Mouse (Mus musculus): Measurements from ENCODE around the gene Cdip1. TPM values are rescaled to one million over a fixed set of nuclear protein-coding genes. Genes with fewer than 3 reads are reported as not detected.

The Cdip1 gene
- polyA plus RNA-seq, 1 experiment from 2014 or later = 119 TPM

DNA sequence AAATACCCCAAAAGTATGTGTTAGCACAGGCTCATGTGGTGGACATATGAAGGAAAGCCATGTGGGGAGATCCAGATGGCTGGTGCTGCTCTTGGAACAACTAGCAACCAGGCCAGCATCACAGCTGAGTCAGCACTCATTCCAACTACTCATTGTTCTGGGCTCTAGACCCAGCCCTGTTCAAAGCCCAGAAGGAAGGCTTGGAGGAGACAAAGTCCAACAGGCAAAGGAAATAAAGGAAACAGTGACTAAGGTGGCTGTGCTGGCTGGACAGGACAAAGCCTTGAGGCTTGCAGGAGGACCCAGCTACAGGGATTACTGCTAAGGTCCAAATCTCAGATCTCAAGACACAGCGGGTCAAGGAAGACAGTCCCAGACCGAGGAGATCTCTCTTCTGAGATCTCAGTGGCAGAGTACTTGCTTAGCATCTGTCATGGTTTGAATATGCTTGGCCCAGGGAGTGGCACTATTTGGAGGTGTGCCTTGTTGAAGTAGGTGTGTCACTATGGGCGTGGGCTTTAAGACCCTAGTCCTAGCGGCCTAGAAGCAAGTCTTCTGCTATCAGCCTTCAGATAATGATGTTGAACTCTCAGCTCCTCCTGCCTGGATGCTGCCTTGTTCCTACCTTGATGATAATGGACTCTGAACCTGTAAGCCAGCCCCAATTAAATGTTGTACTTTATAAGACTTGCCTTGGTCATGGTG is 12.0 kb downstream of the Cdip1 start:
- Histone ChIP-seq H3K9me3 (ENCODE audit: control insufficient read depth, low read length) (no peaks in the 10 kb centered on the region), H3K9ac (replicated peaks; ENCODE audit: low read depth, low read length) (no peak overlapping the region)
- WGBS = 98% methylated on average over 4 of the region's 4 CpGs

DNA sequence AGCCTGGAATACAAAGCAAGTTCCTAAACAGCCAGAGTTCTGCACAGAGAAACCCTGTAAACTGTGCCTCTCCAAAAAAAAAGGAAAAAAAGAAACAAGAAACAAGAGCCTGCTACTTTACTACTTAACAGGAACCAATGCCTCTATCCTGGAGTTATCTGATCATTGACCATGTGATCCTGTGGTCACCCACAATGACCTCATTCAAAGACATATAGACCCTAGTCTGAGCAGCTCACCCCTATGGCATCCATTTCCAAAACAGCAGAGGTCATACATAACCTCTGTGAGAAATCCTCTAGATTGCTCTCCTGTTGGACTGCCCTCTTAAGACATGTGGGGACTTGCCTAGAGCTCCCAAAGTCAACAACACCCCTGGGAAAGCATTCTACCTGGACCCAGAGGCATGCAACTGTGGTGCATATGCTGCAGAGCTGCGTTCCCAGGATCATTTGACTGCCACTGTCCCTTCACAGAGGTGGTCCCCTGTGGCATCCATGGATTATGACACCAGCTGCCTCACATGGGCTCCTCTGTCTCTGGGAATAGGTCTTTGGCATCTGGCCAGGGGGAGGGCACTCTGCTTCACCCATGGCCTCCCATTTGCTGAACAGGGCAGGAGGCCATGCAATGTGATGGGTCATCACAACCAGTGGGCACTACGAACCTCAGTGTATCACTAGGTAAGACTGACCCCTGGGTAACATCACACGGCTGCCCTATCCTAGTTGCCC is 12.8 kb downstream of the Cdip1 start:
- Histone ChIP-seq H3K4me3 (replicated peaks; ENCODE audit: low read length) (no peak overlapping the region), H3K9ac (replicated peaks; ENCODE audit: low read depth, low read length) (no peak overlapping the region), H3K27me3 (replicated peaks; ENCODE audit: control insufficient read depth, insufficient read depth, low read length) (no peaks in the 10 kb centered on the region), H3K36me3 (ENCODE audit: control insufficient read depth, insufficient read depth) (no peaks in the 10 kb centered on the region), H3K9me3 (ENCODE audit: control insufficient read depth, low read length) (no peaks in the 10 kb centered on the region), H3K4me1 (replicated peaks; ENCODE audit: control insufficient read depth, insufficient read depth, low read length) (peaks cover 18% of the 10 kb centered on the region), H3K27ac (ENCODE audit: low read length) (no peak overlapping the region), H3K4me2 (ENCODE audit: low read length) (no peak overlapping the region)
- ATAC-seq = no peak
- WGBS = 93% methylated on average over 3 of the region's 3 CpGs

More for the DNA sequence above, 12.0 kb downstream of the Cdip1 start:
- Histone ChIP-seq H3K4me2 (ENCODE audit: low read length) (no peak overlapping the region), H3K27me3 (replicated peaks; ENCODE audit: control insufficient read depth, insufficient read depth, low read length) (no peaks in the 10 kb centered on the region), H3K4me3 (replicated peaks; ENCODE audit: low read length) (no peak overlapping the region), H3K4me1 (replicated peaks; ENCODE audit: control insufficient read depth, insufficient read depth, low read length) (peaks cover 17% of the 10 kb centered on the region), H3K36me3 (ENCODE audit: control insufficient read depth, insufficient read depth) (no peaks in the 10 kb centered on the region), H3K27ac (ENCODE audit: low read length) (no peak overlapping the region)
- ATAC-seq = no peak

DNA sequence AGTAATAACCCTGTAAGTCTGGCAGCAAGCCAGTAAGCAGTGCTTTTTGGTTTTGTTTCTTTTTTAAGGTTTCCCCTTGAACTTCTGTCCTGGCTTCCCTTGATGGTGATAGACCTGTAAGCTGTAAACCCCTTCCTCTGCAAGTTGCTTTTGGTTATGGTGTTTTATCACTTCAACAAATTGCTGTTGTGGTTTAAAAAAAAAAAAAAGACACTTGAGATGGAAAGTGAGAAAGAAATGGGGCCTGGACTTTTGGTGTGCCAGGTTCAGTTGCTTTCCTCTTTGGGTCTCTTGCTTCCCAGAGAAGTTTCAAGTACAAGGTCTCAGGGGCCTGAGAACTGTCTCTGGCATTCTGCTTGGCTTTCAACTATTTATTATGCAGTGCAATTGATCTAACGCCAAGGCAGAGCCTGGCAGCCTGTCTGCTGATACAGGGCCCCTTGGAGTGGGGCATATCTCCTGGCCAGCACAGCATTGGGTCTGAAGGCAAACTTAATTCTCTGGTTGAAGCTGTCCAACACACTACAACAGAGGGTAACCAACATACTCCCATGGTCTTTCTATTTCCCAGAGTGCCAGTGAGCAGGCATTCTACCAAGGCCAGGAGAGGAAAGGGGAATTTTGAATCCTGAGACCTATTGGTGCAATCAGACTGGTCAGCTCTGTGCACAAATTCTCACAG is 16.7 kb downstream of the Cdip1 start:
- Histone ChIP-seq H3K4me1 (replicated peaks; ENCODE audit: control insufficient read depth, insufficient read depth, low read length) (peaks cover 9% of the 10 kb centered on the region), H3K4me3 (replicated peaks; ENCODE audit: low read length) (no peak overlapping the region), H3K36me3 (ENCODE audit: control insufficient read depth, insufficient read depth) (peaks cover 19% of the 10 kb centered on the region), H3K9ac (replicated peaks; ENCODE audit: low read depth, low read length) (no peak overlapping the region), H3K4me2 (ENCODE audit: low read length) (no peak overlapping the region), H3K27ac (ENCODE audit: low read length) (no peak overlapping the region), H3K27me3 (replicated peaks; ENCODE audit: control insufficient read depth, insufficient read depth, low read length) (no peaks in the 10 kb centered on the region), H3K9me3 (ENCODE audit: control insufficient read depth, low read length) (no peaks in the 10 kb centered on the region)
- peak; percentile 40; the same call in 1 of the 2 replicates for ATAC-seq
- WGBS = 26% methylated on average over 1 of the region's 1 CpGs

DNA sequence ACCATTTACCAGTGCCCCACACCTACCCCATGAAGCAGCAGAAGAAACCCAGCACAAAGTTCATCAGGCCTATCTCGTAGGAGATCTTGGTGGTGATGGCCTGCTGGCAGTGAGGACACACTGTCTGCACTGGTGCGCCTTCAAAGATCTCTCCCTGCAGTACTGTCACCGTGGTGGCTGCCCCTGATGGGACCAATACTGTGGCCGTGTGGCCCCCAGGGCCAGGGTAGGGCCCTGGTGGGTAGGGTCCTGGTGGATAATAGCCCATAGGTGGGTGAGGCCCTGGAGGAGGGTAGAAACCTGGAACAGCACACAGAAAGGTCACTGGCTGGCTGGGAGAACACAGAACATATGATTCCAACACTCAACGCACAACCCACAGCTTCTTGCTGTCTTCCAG is 21.4 kb downstream of the Cdip1 start:
- no peak overlapping the region for H3K4me2 ChIP-seq (ENCODE audit: low read length)
- no peaks in the 10 kb centered on the region for H3K9me3 ChIP-seq (ENCODE audit: control insufficient read depth, low read length)
- H3K4me1 ChIP-seq (replicated peaks; ENCODE audit: control insufficient read depth, insufficient read depth, low read length) = peaks cover 8% of the 10 kb centered on the region
- no peak for ATAC-seq
- no peak overlapping the region for H3K4me3 ChIP-seq (replicated peaks; ENCODE audit: low read length)
- H3K36me3 ChIP-seq (ENCODE audit: control insufficient read depth, insufficient read depth) = peaks cover 48% of the 10 kb centered on the region
- 97% methylated on average over 5 of the region's 5 CpGs for WGBS
- H3K27me3 ChIP-seq (replicated peaks; ENCODE audit: control insufficient read depth, insufficient read depth, low read length) = no peaks in the 10 kb centered on the region
- H3K27ac ChIP-seq (ENCODE audit: low read length) = no peak overlapping the region
- H3K9ac ChIP-seq (replicated peaks; ENCODE audit: low read depth, low read length) = no peak overlapping the region

DNA sequence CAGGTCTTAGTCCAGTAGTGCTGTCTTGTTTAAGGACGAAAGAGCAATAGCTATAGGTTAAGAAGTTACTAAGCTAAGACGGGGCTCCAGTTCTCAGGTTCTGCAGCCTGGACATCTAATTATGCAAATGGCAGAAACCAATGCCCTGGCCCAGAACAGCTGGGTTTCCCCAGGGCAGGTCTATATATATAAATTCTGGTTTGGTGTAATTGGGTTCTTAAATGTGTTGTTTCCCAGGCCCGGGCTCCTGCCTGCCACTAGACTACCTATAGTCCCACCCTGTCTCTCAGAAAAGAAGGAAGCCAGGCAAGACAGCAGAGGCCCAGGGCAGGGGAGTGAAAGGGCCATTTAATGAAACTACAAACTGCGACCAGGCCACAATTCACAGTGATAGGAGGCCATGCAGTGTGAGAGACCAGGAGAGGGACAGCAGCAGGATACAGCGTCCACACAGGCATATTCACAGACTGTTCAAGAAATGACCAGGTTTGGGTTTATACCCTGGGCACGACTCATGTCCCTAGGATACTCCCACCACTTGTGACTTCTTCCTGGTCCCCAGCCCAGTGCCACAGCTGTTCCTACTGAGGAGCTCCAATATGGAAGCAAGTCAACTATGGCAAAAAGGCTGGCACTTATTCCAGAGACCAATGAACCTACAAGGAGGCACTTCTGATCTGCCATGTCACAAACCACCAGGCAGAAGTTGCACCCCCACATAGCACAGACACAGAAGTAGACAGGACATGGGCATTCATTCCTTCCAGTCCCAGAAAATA is 22.9 kb downstream of the Cdip1 start:
- no peak for ATAC-seq
- 88% methylated on average over 6 of the region's 6 CpGs for WGBS
- Histone ChIP-seq H3K27ac (ENCODE audit: low read length) (no peak overlapping the region), H3K27me3 (replicated peaks; ENCODE audit: control insufficient read depth, insufficient read depth, low read length) (no peaks in the 10 kb centered on the region), H3K4me2 (ENCODE audit: low read length) (no peak overlapping the region), H3K36me3 (ENCODE audit: control insufficient read depth, insufficient read depth) (peaks cover 50% of the 10 kb centered on the region), H3K4me1 (replicated peaks; ENCODE audit: control insufficient read depth, insufficient read depth, low read length) (no peaks in the 10 kb centered on the region; the same call in 1 of the 2 replicates), H3K9me3 (ENCODE audit: control insufficient read depth, low read length) (no peaks in the 10 kb centered on the region), H3K4me3 (replicated peaks; ENCODE audit: low read length) (no peak overlapping the region), H3K9ac (replicated peaks; ENCODE audit: low read depth, low read length) (no peak overlapping the region)

DNA sequence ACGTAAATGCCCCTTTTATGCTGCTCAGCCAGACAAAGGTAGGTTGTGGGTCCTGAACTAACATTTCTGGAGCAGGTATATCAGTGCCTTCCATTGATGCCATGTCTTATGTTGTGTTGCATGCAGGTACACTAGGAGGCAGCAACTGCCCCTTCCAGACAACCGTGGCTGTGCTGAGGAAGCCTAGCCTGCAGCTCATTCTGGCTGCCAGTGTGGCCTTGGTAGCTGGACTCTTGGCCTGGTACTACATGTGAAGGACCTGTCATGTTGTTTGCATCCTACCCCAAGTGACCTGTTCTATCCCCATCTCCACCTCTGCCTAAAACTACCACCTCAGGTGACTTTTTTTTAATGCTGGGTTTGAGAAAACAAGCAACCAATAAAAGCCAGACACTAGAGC is 24.2 kb downstream of the Cdip1 start:
- no peak overlapping the region for H3K4me3 ChIP-seq (replicated peaks; ENCODE audit: low read length)
- H3K9ac ChIP-seq (replicated peaks; ENCODE audit: low read depth, low read length) = no peak overlapping the region
- no peaks in the 10 kb centered on the region for H3K27me3 ChIP-seq (replicated peaks; ENCODE audit: control insufficient read depth, insufficient read depth, low read length)
- H3K27ac ChIP-seq (ENCODE audit: low read length) = no peak overlapping the region
- no peaks in the 10 kb centered on the region for H3K9me3 ChIP-seq (ENCODE audit: control insufficient read depth, low read length)
- WGBS = 86% methylated on average over 2 of the region's 2 CpGs
- no peak for ATAC-seq
- no peaks in the 10 kb centered on the region for H3K4me1 ChIP-seq (replicated peaks; ENCODE audit: control insufficient read depth, insufficient read depth, low read length)
- H3K36me3 ChIP-seq (ENCODE audit: control insufficient read depth, insufficient read depth) = peaks cover 50% of the 10 kb centered on the region
- no peak overlapping the region for H3K4me2 ChIP-seq (ENCODE audit: low read length)

DNA sequence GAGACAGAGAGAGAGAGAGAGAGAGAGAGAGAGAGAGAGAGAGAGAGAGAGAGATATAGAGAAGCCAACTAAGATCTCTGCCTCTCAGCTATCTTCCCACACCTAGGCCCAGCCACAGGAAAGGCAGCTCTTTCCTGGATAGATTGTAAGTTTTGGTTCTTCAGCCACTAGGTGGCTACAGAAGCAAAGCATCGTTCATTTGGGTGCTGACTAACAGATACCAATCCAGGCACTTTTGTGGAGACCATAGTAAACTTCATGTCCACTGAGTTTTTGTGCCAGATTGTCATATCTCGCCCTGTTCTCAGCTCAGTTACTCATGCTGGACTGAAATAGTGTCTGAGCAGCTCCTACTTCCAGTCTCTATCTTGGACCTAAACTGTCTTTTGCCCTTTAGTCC is 26.8 kb downstream of the Cdip1 start:
- H3K4me2 ChIP-seq (ENCODE audit: low read length) = no peak overlapping the region
- ATAC-seq = peak; percentile 50; the same call in 1 of the 2 replicates
- peaks cover 30% of the 10 kb centered on the region for H3K36me3 ChIP-seq (ENCODE audit: control insufficient read depth, insufficient read depth)
- no peaks in the 10 kb centered on the region for H3K4me1 ChIP-seq (replicated peaks; ENCODE audit: control insufficient read depth, insufficient read depth, low read length)
- H3K4me3 ChIP-seq (replicated peaks; ENCODE audit: low read length) = no peak overlapping the region
- H3K27ac ChIP-seq (ENCODE audit: low read length) = no peak overlapping the region
- 49% methylated on average over 2 of the region's 2 CpGs for WGBS
- H3K9ac ChIP-seq (replicated peaks; ENCODE audit: low read depth, low read length) = no peak overlapping the region
- no peaks in the 10 kb centered on the region for H3K9me3 ChIP-seq (ENCODE audit: control insufficient read depth, low read length)
- H3K27me3 ChIP-seq (replicated peaks; ENCODE audit: control insufficient read depth, insufficient read depth, low read length) = no peaks in the 10 kb centered on the region

DNA sequence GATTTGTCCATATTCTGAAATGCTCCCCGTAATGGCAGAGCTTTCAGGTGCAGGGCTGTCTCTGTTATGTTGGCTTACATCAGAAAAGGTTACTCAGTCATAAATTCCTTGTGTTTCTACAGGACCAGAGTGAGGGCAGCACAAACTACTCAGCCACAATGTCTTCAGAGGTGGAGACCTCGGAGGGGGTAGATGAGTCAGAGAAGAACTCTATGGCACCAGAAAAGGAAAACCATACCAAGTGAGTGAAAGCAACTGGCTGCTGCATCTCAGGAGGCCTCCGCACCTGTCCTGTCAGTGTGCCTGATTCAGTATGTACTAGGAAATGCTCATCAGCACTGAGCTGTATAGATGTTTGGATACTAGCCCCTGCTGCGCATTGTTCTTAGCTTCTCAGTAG is 27.7 kb downstream of the Cdip1 start:
- peaks cover 21% of the 10 kb centered on the region for H3K36me3 ChIP-seq (ENCODE audit: control insufficient read depth, insufficient read depth)
- no peak overlapping the region for H3K4me2 ChIP-seq (ENCODE audit: low read length)
- no peaks in the 10 kb centered on the region for H3K9me3 ChIP-seq (ENCODE audit: control insufficient read depth, low read length)
- H3K4me3 ChIP-seq (replicated peaks; ENCODE audit: low read length) = no peak overlapping the region
- H3K27me3 ChIP-seq (replicated peaks; ENCODE audit: control insufficient read depth, insufficient read depth, low read length) = no peaks in the 10 kb centered on the region
- peaks cover 1% of the 10 kb centered on the region for H3K4me1 ChIP-seq (replicated peaks; ENCODE audit: control insufficient read depth, insufficient read depth, low read length)
- no peak overlapping the region for H3K9ac ChIP-seq (replicated peaks; ENCODE audit: low read depth, low read length)
- no peak for ATAC-seq
- 96% methylated on average over 4 of the region's 4 CpGs for WGBS
- no peak overlapping the region for H3K27ac ChIP-seq (ENCODE audit: low read length)
